Mouse (Mus musculus): ENCODE data around the gene Hps6. TPM values are rescaled to one million over a fixed set of nuclear protein-coding genes. Genes with fewer than 3 reads are reported as not detected.
"Not testable (repeated sequence)": the region's sequence is repeated elsewhere in the genome, so short reads cannot be mapped to it uniquely, and the experiment has no call there.

The Hps6 gene
- 4.3 and 5.2 TPM in 2 replicates for polyA plus RNA-seq (2016; fragmentation: Nextera tagmentation; extraction: Ambion mirVana)

- ATAC-seq (ENCODE audit: low FRiP score, low read depth), result peak; percentile 77
- Histone ChIP-seq H3K4me3 (peak within 1 kb of the TSS; percentile 53), H3K4me1 (peaks cover 16% of the 10 kb centered on the region), H3K36me3 (no peaks in the 10 kb centered on the region), H3K9me3 (no peaks in the 10 kb centered on the region), H3K27me3 (replicated peaks) (peaks cover 17% of the 10 kb centered on the region), H3K27ac (no peak within 1 kb of the TSS), H3K4me2 (replicated peaks) (peak within 1 kb of the TSS; percentile 97), H3K9ac (peak within 1 kb of the TSS; percentile 67)
- WGBS, result 2% methylated on average over 70 of the region's 70 CpGs
Measured at GRCm38 (mm10) chr19:46003371-46004226, at the start of gene Hps6. Gene Hps6, plus strand, starts transcription at chr19:46003508.

- H3K4me1 ChIP-seq, result peaks cover 13% of the 10 kb centered on the region
- H3K9me3 ChIP-seq, result no peaks in the 10 kb centered on the region
- H3K4me2 ChIP-seq (replicated peaks), result no peak overlapping the region
- H3K27ac ChIP-seq, result no peak overlapping the region
- no peak overlapping the region for H3K9ac ChIP-seq
- H3K36me3 ChIP-seq, result peaks cover 16% of the 10 kb centered on the region; the same call in 1 of the 2 replicates
- no peak for ATAC-seq (ENCODE audit: low FRiP score, low read depth)
- no peaks in the 10 kb centered on the region for H3K27me3 ChIP-seq (replicated peaks)
- no peak overlapping the region for H3K4me3 ChIP-seq
- WGBS, result 91% methylated on average over 7 of the region's 7 CpGs
Measured at GRCm38 (mm10) chr19:45956736-45957135, 46.6 kb upstream of the Hps6 start.

- ATAC-seq (ENCODE audit: low FRiP score, low read depth), result peak; percentile 44; the same call in 1 of the 2 replicates
- peaks cover 26% of the 10 kb centered on the region for H3K36me3 ChIP-seq
Measured at GRCm38 (mm10) chr19:45960770-45961169, 42.5 kb upstream of the Hps6 start.

GRCm38 (mm10) chr19:45984379-45984778 lies 18.9 kb upstream of the Hps6 start:
- Histone ChIP-seq H3K36me3 (peaks cover 7% of the 10 kb centered on the region; the same call in 1 of the 2 replicates), H3K4me2 (replicated peaks) (no peak overlapping the region), H3K27me3 (replicated peaks) (no peaks in the 10 kb centered on the region)

More at GRCm38 (mm10) chr19:45960770-45961169, 42.5 kb upstream of the Hps6 start:
- no peaks in the 10 kb centered on the region for H3K27me3 ChIP-seq (replicated peaks)
- no peak overlapping the region for H3K9ac ChIP-seq
- no peak overlapping the region for H3K27ac ChIP-seq
- WGBS, result 8% methylated on average over 5 of the region's 5 CpGs
- H3K4me2 ChIP-seq (replicated peaks), result no peak overlapping the region
- no peak overlapping the region for H3K4me3 ChIP-seq
- peaks cover 15% of the 10 kb centered on the region for H3K4me1 ChIP-seq
- H3K9me3 ChIP-seq, result no peaks in the 10 kb centered on the region

GRCm38 (mm10) chr19:45988238-45988637 lies 15.1 kb upstream of the Hps6 start:
- H3K27me3 ChIP-seq (replicated peaks), result no peaks in the 10 kb centered on the region
- no peaks in the 10 kb centered on the region for H3K4me1 ChIP-seq
- no peak overlapping the region for H3K27ac ChIP-seq
- no peak for ATAC-seq (ENCODE audit: low FRiP score, low read depth)
- H3K9ac ChIP-seq, result no peak overlapping the region
- WGBS, result 95% methylated on average over 3 of the region's 3 CpGs
- no peak overlapping the region for H3K4me3 ChIP-seq
- no peak overlapping the region for H3K4me2 ChIP-seq (replicated peaks)
- H3K9me3 ChIP-seq, result no peaks in the 10 kb centered on the region
- H3K36me3 ChIP-seq, result peaks cover 7% of the 10 kb centered on the region; the same call in 1 of the 2 replicates

More at GRCm38 (mm10) chr19:45984379-45984778, 18.9 kb upstream of the Hps6 start:
- no peak for ATAC-seq (ENCODE audit: low FRiP score, low read depth)
- Histone ChIP-seq H3K27ac (no peak overlapping the region), H3K9ac (no peak overlapping the region), H3K4me3 (no peak overlapping the region), H3K9me3 (no peaks in the 10 kb centered on the region), H3K4me1 (no peaks in the 10 kb centered on the region)

GRCm38 (mm10) chr19:45991171-45991570 lies 12.1 kb upstream of the Hps6 start:
- Histone ChIP-seq H3K4me2 (replicated peaks) (no peak overlapping the region), H3K9me3 (0 out of 2 replicates have a peak, but pooled peaks cover 5% of the 10 kb centered on the region), H3K4me3 (no peak overlapping the region), H3K9ac (no peak overlapping the region), H3K36me3 (peaks cover 11% of the 10 kb centered on the region; the same call in 1 of the 2 replicates), H3K27ac (no peak overlapping the region), H3K4me1 (no peaks in the 10 kb centered on the region), H3K27me3 (replicated peaks) (no peaks in the 10 kb centered on the region)
- 92% methylated on average over 3 of the region's 3 CpGs for WGBS
- ATAC-seq (ENCODE audit: low FRiP score, low read depth), result no peak

- H3K27ac ChIP-seq; H3K27me3 ChIP-seq (replicated peaks); ATAC-seq (ENCODE audit: low FRiP score, low read depth); H3K9ac ChIP-seq; H3K4me1 ChIP-seq; H3K9me3 ChIP-seq; H3K4me3 ChIP-seq; H3K4me2 ChIP-seq (replicated peaks); H3K36me3 ChIP-seq: not testable (repeated sequence)
- 90% methylated on average over 6 of the region's 6 CpGs for WGBS
Measured at GRCm38 (mm10) chr19:45993441-45993840, 9.9 kb upstream of the Hps6 start.

- Histone ChIP-seq H3K4me3 (no peak overlapping the region), H3K36me3 (peaks cover 5% of the 10 kb centered on the region; the same call in 1 of the 2 replicates), H3K4me2 (replicated peaks) (no peak overlapping the region), H3K9me3 (0 out of 2 replicates have a peak, but pooled peaks cover 5% of the 10 kb centered on the region), H3K9ac (no peak overlapping the region), H3K27ac (no peak overlapping the region), H3K27me3 (replicated peaks) (no peaks in the 10 kb centered on the region), H3K4me1 (no peaks in the 10 kb centered on the region)
- 96% methylated on average over 13 of the region's 13 CpGs for WGBS
- ATAC-seq (ENCODE audit: low FRiP score, low read depth), result no peak
Measured at GRCm38 (mm10) chr19:45993981-45994737, 9.1 kb upstream of the Hps6 start.

GRCm38 (mm10) chr19:45997365-45997764 lies 5.9 kb upstream of the Hps6 start:
- Histone ChIP-seq H3K9ac (peak overlapping the region; percentile 85; the same call in 1 of the 2 replicates), H3K4me3 (peak overlapping the region; percentile 85), H3K27ac (no peak overlapping the region), H3K4me2 (replicated peaks) (peak overlapping the region; percentile 60), H3K36me3 (peaks cover 5% of the 10 kb centered on the region; the same call in 1 of the 2 replicates), H3K9me3 (0 out of 2 replicates have a peak, but pooled peaks cover 5% of the 10 kb centered on the region), H3K4me1 (no peaks in the 10 kb centered on the region), H3K27me3 (replicated peaks) (no peaks in the 10 kb centered on the region; the same call in 1 of the 2 replicates)
- WGBS, result 60% methylated on average over 5 of the region's 5 CpGs
- ATAC-seq (ENCODE audit: low FRiP score, low read depth), result 0 out of 2 replicates have a peak, but pooled peaks have one; percentile 9

GRCm38 (mm10) chr19:45997785-45998693 lies 5.3 kb upstream of the Hps6 start, which contains the start of gene Armh3:
Gene Armh3, minus strand, starts transcription at chr19:45998488.
- 1% methylated on average over 71 of the region's 76 CpGs for WGBS
- ATAC-seq (ENCODE audit: low FRiP score, low read depth), result peak; percentile 91
- peak within 1 kb of the TSS; percentile 60 for H3K4me2 ChIP-seq (replicated peaks)

GRCm38 (mm10) chr19:45998694-45999217 lies 4.6 kb upstream of the Hps6 start:
- no peak; the same call in 1 of the 2 replicates for ATAC-seq (ENCODE audit: low FRiP score, low read depth)
- H3K9ac ChIP-seq, result no peak overlapping the region
- WGBS, result 16% methylated on average over 8 of the region's 8 CpGs
- peak overlapping the region; percentile 85 for H3K4me3 ChIP-seq
- H3K27me3 ChIP-seq (replicated peaks), result peaks cover 2% of the 10 kb centered on the region; the same call in 1 of the 2 replicates
- H3K4me1 ChIP-seq, result peaks cover 8% of the 10 kb centered on the region
- H3K4me2 ChIP-seq (replicated peaks), result peak overlapping the region; percentile 60
- no peak overlapping the region for H3K27ac ChIP-seq
- 0 out of 2 replicates have a peak, but pooled peaks cover 5% of the 10 kb centered on the region for H3K9me3 ChIP-seq
- H3K36me3 ChIP-seq, result peaks cover 5% of the 10 kb centered on the region; the same call in 1 of the 2 replicates

More at GRCm38 (mm10) chr19:45997785-45998693, 5.3 kb upstream of the Hps6 start, which contains the start of gene Armh3:
- H3K9ac ChIP-seq, result peak within 1 kb of the TSS; percentile 85
- H3K9me3 ChIP-seq, result 0 out of 2 replicates have a peak, but pooled peaks cover 5% of the 10 kb centered on the region
- peak within 1 kb of the TSS; percentile 85 for H3K4me3 ChIP-seq
- peaks cover under 1% of the 10 kb centered on the region; the same call in 1 of the 2 replicates for H3K4me1 ChIP-seq
- peaks cover 5% of the 10 kb centered on the region; the same call in 1 of the 2 replicates for H3K36me3 ChIP-seq
- peak within 1 kb of the TSS; percentile 92 for H3K27ac ChIP-seq
- H3K27me3 ChIP-seq (replicated peaks), result no peaks in the 10 kb centered on the region; the same call in 1 of the 2 replicates
